Mouse (Mus musculus): ENCODE data around the gene Kcnj9.

Gene Kcnj9

GRCm38 (mm10) chr1:172288900-172289616, 40.1 kb downstream of the Kcnj9 start:
- no peak for DNase-seq (ENCODE audit: low spot score)

GRCm38 (mm10) chr1:172286740-172287139, 42.4 kb downstream of the Kcnj9 start:
- no peak for DNase-seq (ENCODE audit: low spot score)

GRCm38 (mm10) chr1:172284221-172284620, 44.9 kb downstream of the Kcnj9 start:
- no peak for DNase-seq (ENCODE audit: low spot score)

GRCm38 (mm10) chr1:172283073-172283472, 46.0 kb downstream of the Kcnj9 start:
- no peak for DNase-seq (ENCODE audit: low spot score)

GRCm38 (mm10) chr1:172281522-172282254, 47.4 kb downstream of the Kcnj9 start:
- no peak for DNase-seq (ENCODE audit: low spot score)

GRCm38 (mm10) chr1:172279768-172280509, 49.2 kb downstream of the Kcnj9 start:
- no peak for DNase-seq (ENCODE audit: low spot score)

- no peak for DNase-seq (ENCODE audit: low spot score)
Measured at GRCm38 (mm10) chr1:172278328-172278727, 50.8 kb downstream of the Kcnj9 start.

GRCm38 (mm10) chr1:172277172-172277571, 51.9 kb downstream of the Kcnj9 start:
- DNase-seq (ENCODE audit: low spot score) = peak; percentile 20

GRCm38 (mm10) chr1:172274547-172274946, 54.6 kb downstream of the Kcnj9 start:
- DNase-seq (ENCODE audit: low spot score) = no peak

GRCm38 (mm10) chr1:172274116-172274515, 55.0 kb downstream of the Kcnj9 start:
- no peak for DNase-seq (ENCODE audit: low spot score)

- no peak for DNase-seq (ENCODE audit: low spot score)
Measured at GRCm38 (mm10) chr1:172273386-172273785, 55.7 kb downstream of the Kcnj9 start.

- DNase-seq (ENCODE audit: low spot score) = no peak
Measured at GRCm38 (mm10) chr1:172271765-172272164, 57.4 kb downstream of the Kcnj9 start.

- no peak for DNase-seq (ENCODE audit: low spot score)
Measured at GRCm38 (mm10) chr1:172271208-172271607, 57.9 kb downstream of the Kcnj9 start.
